Mouse (Mus musculus) activated CD4-positive, CD25-positive, alpha-beta regulatory T cell, adult 9 weeks (primary cell): ENCODE measurements around the gene Arsa. TPM values are rescaled to one million over a fixed set of nuclear protein-coding genes. Genes with fewer than 3 reads are reported as not detected.

Source experiments
- polyA plus RNA-seq: library from polyadenylated mRNA; unstranded; fragments of 100-300 nt; shearing (Covaris generic); gene quantifications from one replicate; pipeline ENCODE4 v1.2.1, GENCODE M21; 2017

Arsa gene
- polyA plus RNA-seq = 25.0 TPM

GRCm38 (mm10) chr15:89477091-89477491 is at the start of gene Arsa:
Gene Arsa (minus strand): TSS chr15:89477425.

DNA sequence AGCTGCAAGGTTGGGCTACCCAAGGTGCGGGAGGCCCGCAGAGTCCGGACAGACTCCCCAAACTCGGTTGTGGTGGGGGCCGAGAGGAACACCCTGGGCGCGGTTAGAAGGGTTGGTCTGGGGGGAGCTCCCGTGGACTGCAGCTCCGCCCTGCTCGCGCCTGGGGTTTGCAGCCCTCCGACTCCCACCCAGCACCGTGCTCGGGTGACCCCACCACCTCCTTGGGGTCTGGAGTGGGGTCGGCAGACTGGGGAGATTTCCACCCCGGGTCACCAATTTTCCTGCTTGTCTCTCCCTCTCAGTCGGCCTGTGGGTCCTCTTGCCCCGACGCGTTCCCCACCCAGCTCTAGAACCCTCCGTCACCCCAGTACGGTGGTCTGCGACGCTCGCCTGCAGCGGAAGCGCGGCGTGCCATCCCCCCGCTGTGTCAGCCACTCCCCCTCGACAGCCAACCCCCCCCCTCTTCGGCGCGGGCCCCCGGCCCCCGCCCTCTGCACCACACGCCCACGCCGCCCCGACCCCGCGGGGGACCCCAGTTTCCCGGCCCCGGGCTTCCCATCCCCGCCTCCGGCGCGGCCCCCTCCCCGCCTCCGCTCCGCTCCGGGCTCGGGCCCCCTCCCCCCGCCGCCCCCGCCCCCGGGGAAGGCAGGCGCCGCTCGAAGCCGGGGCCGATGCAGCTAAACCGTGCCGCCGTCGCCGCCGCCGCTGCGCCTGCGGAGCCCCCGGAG is 21.9 kb upstream of the Arsa start, which contains the start of gene Shank3:
Shank3 (plus strand) TSS at position 663 of the 728 bp plus-strand sequence.

GRCm38 (mm10) chr15:89453865-89454478 is 23.3 kb downstream of the Arsa start, which contains the start of gene Mapk8ip2:
Gene Mapk8ip2 (plus strand): TSS chr15:89453913.

GRCm38 (mm10) chr15:89429352-89430221 is 47.6 kb downstream of the Arsa start, which contains the start of the genes C730034F03Rik, Gm44502 and Chkb:
Gene C730034F03Rik (plus strand): TSS chr15:89429589.
Gene Gm44502 (minus strand): TSS chr15:89429696.
Gene Chkb (minus strand): TSS chr15:89429908.

GRCm38 (mm10) chr15:89425711-89426121 is 51.5 kb downstream of the Arsa start, which contains the start of gene Cpt1b:
Gene Cpt1b (minus strand): TSS chr15:89425863.

Other genes starting within 250 kb of the Arsa start
- gene Sbf1, start 162.1 kb downstream of the Arsa start, polyA plus RNA-seq = 68.5 TPM
- gene Adm2, start 154.7 kb downstream of the Arsa start, polyA plus RNA-seq = not detected
- not detected for gene Miox, start 143.0 kb downstream of the Arsa start, polyA plus RNA-seq
- gene Lmf2, start 121.8 kb downstream of the Arsa start, polyA plus RNA-seq = 68.6 TPM
- 172 TPM for gene Ncaph2, start 121.7 kb downstream of the Arsa start, polyA plus RNA-seq
- 7.8 TPM for gene Sco2, start 103.6 kb downstream of the Arsa start, polyA plus RNA-seq
- 0.75 TPM for gene Tymp, start 100.4 kb downstream of the Arsa start, polyA plus RNA-seq
- 0.35 TPM for gene Odf3b, start 98.1 kb downstream of the Arsa start, polyA plus RNA-seq
- gene Klhdc7b, start 92.5 kb downstream of the Arsa start, polyA plus RNA-seq = 0.09 TPM
- not detected for gene Syce3, start 66.9 kb downstream of the Arsa start, polyA plus RNA-seq
- gene Cpt1b, start 51.6 kb downstream of the Arsa start, polyA plus RNA-seq = 0.33 TPM
- gene C730034F03Rik, start 47.8 kb downstream of the Arsa start, polyA plus RNA-seq = 6.0 TPM
- not detected for gene Gm44502, start 47.7 kb downstream of the Arsa start, polyA plus RNA-seq
- gene Chkb, start 47.5 kb downstream of the Arsa start, polyA plus RNA-seq = 104 TPM
- 0.06 TPM for gene Mapk8ip2, start 23.5 kb downstream of the Arsa start, polyA plus RNA-seq
- not detected for gene Shank3, start 22.2 kb upstream of the Arsa start, polyA plus RNA-seq
- not detected for gene Acr, start 90.9 kb upstream of the Arsa start, polyA plus RNA-seq
- 1.8 TPM for gene Rabl2, start 114.5 kb upstream of the Arsa start, polyA plus RNA-seq